Mouse (Mus musculus): ENCODE results near the gene Zfp239. TPM values are rescaled to one million over a fixed set of nuclear protein-coding genes. Genes with fewer than 3 reads are reported as not detected.
"Not testable (repeated sequence)": the region's sequence is repeated elsewhere in the genome, so short reads cannot be mapped to it uniquely, and the experiment has no call there.

The Zfp239 gene
- polyA plus RNA-seq, 1 experiment from 2014 or later, result 15.5 TPM

GRCm38 (mm10) chr6:117863751-117864150, 1.9 kb downstream of the Zfp239 start:
- Histone ChIP-seq H3K4me3 (ENCODE audit: low read depth, low read length) (no peak overlapping the region), H3K9me3 (replicated peaks; ENCODE audit: control insufficient read depth, low read length) (no peaks in the 10 kb centered on the region), H3K4me2 (ENCODE audit: low read depth, low read length) (peak overlapping the region; percentile 87), H3K9ac (replicated peaks; ENCODE audit: low read length) (no peak overlapping the region), H3K36me3 (replicated peaks; ENCODE audit: control insufficient read depth, insufficient read depth, low read depth, low read length) (no peaks in the 10 kb centered on the region), H3K4me1 (ENCODE audit: control insufficient read depth, insufficient read depth, low read length) (no peaks in the 10 kb centered on the region), H3K27me3 (ENCODE audit: control insufficient read depth, insufficient read depth, low read length) (no peaks in the 10 kb centered on the region), H3K27ac (replicated peaks; ENCODE audit: low read depth, low read length) (no peak overlapping the region)
- no peak for ATAC-seq (replicated peaks; ENCODE audit: insufficient number of reproducible peaks, low FRiP score, low TSS enrichment, low read depth)
- 91% methylated on average over 8 of the region's 8 CpGs for WGBS
- DNase-seq (ENCODE audit: low spot score), result no peak

- no peak overlapping the region for H3K27ac ChIP-seq (replicated peaks; ENCODE audit: low read depth, low read length)
Measured at GRCm38 (mm10) chr6:117868187-117868586, 6.3 kb downstream of the Zfp239 start.

GRCm38 (mm10) chr6:117871034-117871433, 9.1 kb downstream of the Zfp239 start:
- H3K27ac ChIP-seq (replicated peaks; ENCODE audit: low read depth, low read length), result no peak overlapping the region
- H3K4me2 ChIP-seq (ENCODE audit: low read depth, low read length), result no peak overlapping the region
- H3K4me3 ChIP-seq (ENCODE audit: low read depth, low read length), result no peak overlapping the region
- H3K9ac ChIP-seq (replicated peaks; ENCODE audit: low read length), result no peak overlapping the region
- H3K4me1 ChIP-seq (ENCODE audit: control insufficient read depth, insufficient read depth, low read length), result no peaks in the 10 kb centered on the region
- no peaks in the 10 kb centered on the region for H3K9me3 ChIP-seq (replicated peaks; ENCODE audit: control insufficient read depth, low read length)
- ATAC-seq (replicated peaks; ENCODE audit: insufficient number of reproducible peaks, low FRiP score, low TSS enrichment, low read depth) (no peak), DNase-seq (ENCODE audit: low spot score) (no peak)
- no peaks in the 10 kb centered on the region for H3K27me3 ChIP-seq (ENCODE audit: control insufficient read depth, insufficient read depth, low read length)
- no peaks in the 10 kb centered on the region for H3K36me3 ChIP-seq (replicated peaks; ENCODE audit: control insufficient read depth, insufficient read depth, low read depth, low read length)
- 80% methylated on average over 14 of the region's 14 CpGs for WGBS

More at GRCm38 (mm10) chr6:117868187-117868586, 6.3 kb downstream of the Zfp239 start:
- Histone ChIP-seq H3K4me3 (ENCODE audit: low read depth, low read length) (no peak overlapping the region), H3K4me1 (ENCODE audit: control insufficient read depth, insufficient read depth, low read length) (no peaks in the 10 kb centered on the region), H3K27me3 (ENCODE audit: control insufficient read depth, insufficient read depth, low read length) (no peaks in the 10 kb centered on the region), H3K9me3 (replicated peaks; ENCODE audit: control insufficient read depth, low read length) (no peaks in the 10 kb centered on the region), H3K36me3 (replicated peaks; ENCODE audit: control insufficient read depth, insufficient read depth, low read depth, low read length) (no peaks in the 10 kb centered on the region), H3K4me2 (ENCODE audit: low read depth, low read length) (no peak overlapping the region), H3K9ac (replicated peaks; ENCODE audit: low read length) (no peak overlapping the region)
- ATAC-seq (replicated peaks; ENCODE audit: insufficient number of reproducible peaks, low FRiP score, low TSS enrichment, low read depth), result no peak
- 91% methylated on average over 8 of the region's 8 CpGs for WGBS
- DNase-seq (ENCODE audit: low spot score), result no peak

- H3K27me3 ChIP-seq (ENCODE audit: control insufficient read depth, insufficient read depth, low read length); DNase-seq (ENCODE audit: low spot score); H3K4me3 ChIP-seq (ENCODE audit: low read depth, low read length); H3K9ac ChIP-seq (replicated peaks; ENCODE audit: low read length); ATAC-seq (replicated peaks; ENCODE audit: insufficient number of reproducible peaks, low FRiP score, low TSS enrichment, low read depth); H3K4me1 ChIP-seq (ENCODE audit: control insufficient read depth, insufficient read depth, low read length); H3K9me3 ChIP-seq (replicated peaks; ENCODE audit: control insufficient read depth, low read length); H3K36me3 ChIP-seq (replicated peaks; ENCODE audit: control insufficient read depth, insufficient read depth, low read depth, low read length); H3K4me2 ChIP-seq (ENCODE audit: low read depth, low read length); H3K27ac ChIP-seq (replicated peaks; ENCODE audit: low read depth, low read length): not testable (repeated sequence)
- WGBS, result 91% methylated on average over 7 of the region's 7 CpGs
Measured at GRCm38 (mm10) chr6:117873450-117873849, 11.6 kb downstream of the Zfp239 start.

GRCm38 (mm10) chr6:117874621-117875281, 12.9 kb downstream of the Zfp239 start:
- H3K27ac ChIP-seq (replicated peaks; ENCODE audit: low read depth, low read length), result no peak overlapping the region
- H3K9me3 ChIP-seq (replicated peaks; ENCODE audit: control insufficient read depth, low read length), result no peaks in the 10 kb centered on the region
- DNase-seq (ENCODE audit: low spot score) (no peak), ATAC-seq (replicated peaks; ENCODE audit: insufficient number of reproducible peaks, low FRiP score, low TSS enrichment, low read depth) (no peak)
- H3K4me2 ChIP-seq (ENCODE audit: low read depth, low read length), result no peak overlapping the region
- H3K36me3 ChIP-seq (replicated peaks; ENCODE audit: control insufficient read depth, insufficient read depth, low read depth, low read length), result no peaks in the 10 kb centered on the region
- 79% methylated on average over 3 of the region's 3 CpGs for WGBS
- H3K27me3 ChIP-seq (ENCODE audit: control insufficient read depth, insufficient read depth, low read length), result no peaks in the 10 kb centered on the region
- no peaks in the 10 kb centered on the region for H3K4me1 ChIP-seq (ENCODE audit: control insufficient read depth, insufficient read depth, low read length)
- H3K9ac ChIP-seq (replicated peaks; ENCODE audit: low read length), result no peak overlapping the region
- no peak overlapping the region for H3K4me3 ChIP-seq (ENCODE audit: low read depth, low read length)

- Histone ChIP-seq H3K4me3 (ENCODE audit: low read depth, low read length) (peak overlapping the region; percentile 45), H3K9me3 (replicated peaks; ENCODE audit: control insufficient read depth, low read length) (no peaks in the 10 kb centered on the region), H3K27ac (replicated peaks; ENCODE audit: low read depth, low read length) (peak overlapping the region; percentile 94), H3K4me2 (ENCODE audit: low read depth, low read length) (peak overlapping the region; percentile 54), H3K4me1 (ENCODE audit: control insufficient read depth, insufficient read depth, low read length) (no peaks in the 10 kb centered on the region), H3K36me3 (replicated peaks; ENCODE audit: control insufficient read depth, insufficient read depth, low read depth, low read length) (no peaks in the 10 kb centered on the region), H3K9ac (replicated peaks; ENCODE audit: low read length) (peak overlapping the region; percentile 74), H3K27me3 (ENCODE audit: control insufficient read depth, insufficient read depth, low read length) (no peaks in the 10 kb centered on the region)
- peak; percentile 85 for ATAC-seq (replicated peaks; ENCODE audit: insufficient number of reproducible peaks, low FRiP score, low TSS enrichment, low read depth)
- WGBS, result 12% methylated on average over 26 of the region's 26 CpGs
- peak; percentile 92 for DNase-seq (ENCODE audit: low spot score)
Measured at GRCm38 (mm10) chr6:117878700-117879407, 17.0 kb downstream of the Zfp239 start.

- H3K27me3 ChIP-seq (ENCODE audit: control insufficient read depth, insufficient read depth, low read length), result no peaks in the 10 kb centered on the region
- no peaks in the 10 kb centered on the region for H3K36me3 ChIP-seq (replicated peaks; ENCODE audit: control insufficient read depth, insufficient read depth, low read depth, low read length)
- ATAC-seq (replicated peaks; ENCODE audit: insufficient number of reproducible peaks, low FRiP score, low TSS enrichment, low read depth), result peak; percentile 91
- peak overlapping the region; percentile 45 for H3K4me3 ChIP-seq (ENCODE audit: low read depth, low read length)
- peak overlapping the region; percentile 94 for H3K27ac ChIP-seq (replicated peaks; ENCODE audit: low read depth, low read length)
- H3K4me1 ChIP-seq (ENCODE audit: control insufficient read depth, insufficient read depth, low read length), result no peaks in the 10 kb centered on the region
- DNase-seq (ENCODE audit: low spot score), result peak; percentile 99
- under 1% methylated on average over 67 of the region's 67 CpGs for WGBS
- no peaks in the 10 kb centered on the region for H3K9me3 ChIP-seq (replicated peaks; ENCODE audit: control insufficient read depth, low read length)
- peak overlapping the region; percentile 74 for H3K9ac ChIP-seq (replicated peaks; ENCODE audit: low read length)
- H3K4me2 ChIP-seq (ENCODE audit: low read depth, low read length), result peak overlapping the region; percentile 54
Measured at GRCm38 (mm10) chr6:117879408-117880115, 17.7 kb downstream of the Zfp239 start.

Measured in embryonic facial prominence, embryonic 11.5 days (tissue).